Mouse (Mus musculus): ENCODE results near the gene Apob.
"Not testable (repeated sequence)": the region's sequence is repeated elsewhere in the genome, so short reads cannot be mapped to it uniquely, and the experiment has no call there.

Gene Apob

DNA sequence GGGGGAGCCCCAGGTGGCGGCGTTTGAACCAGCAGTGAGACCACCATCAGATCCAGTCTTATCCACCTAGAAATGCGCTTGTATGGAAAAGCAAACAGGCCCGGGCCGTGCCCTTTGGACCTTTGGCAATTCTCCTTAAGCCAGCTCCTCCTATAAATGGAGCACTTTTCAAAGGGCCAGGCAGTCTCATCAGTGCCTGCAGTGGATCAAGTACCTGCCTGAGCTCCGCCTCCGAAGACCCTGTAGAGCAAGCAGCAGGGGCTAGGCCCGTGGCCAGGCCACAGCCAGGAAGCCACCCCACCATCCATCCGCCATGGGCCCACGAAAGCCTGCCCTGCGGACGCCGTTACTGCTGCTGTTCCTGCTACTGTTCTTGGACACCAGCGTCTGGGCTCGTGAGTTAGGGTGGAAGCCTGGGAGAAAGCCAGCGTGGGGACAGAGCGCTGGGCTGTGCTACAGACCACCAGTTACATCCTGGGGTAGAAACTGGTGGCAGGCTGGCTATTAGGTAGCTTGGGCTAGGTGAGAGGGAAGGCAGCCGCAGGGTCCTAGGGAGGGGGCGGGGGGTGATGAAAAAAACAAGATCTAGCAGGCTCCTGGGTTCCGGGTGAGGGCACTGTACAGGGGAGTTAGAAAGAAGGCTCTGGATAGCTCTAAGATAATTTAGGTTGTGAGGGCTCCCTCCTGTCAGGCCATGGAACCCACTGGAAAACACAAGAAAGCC is at the start of gene Apob:
Gene Apob (plus strand): TSS at position 183 of the 724 bp plus-strand sequence.
- DNase-seq (ENCODE audit: low read depth) = no peak

DNA sequence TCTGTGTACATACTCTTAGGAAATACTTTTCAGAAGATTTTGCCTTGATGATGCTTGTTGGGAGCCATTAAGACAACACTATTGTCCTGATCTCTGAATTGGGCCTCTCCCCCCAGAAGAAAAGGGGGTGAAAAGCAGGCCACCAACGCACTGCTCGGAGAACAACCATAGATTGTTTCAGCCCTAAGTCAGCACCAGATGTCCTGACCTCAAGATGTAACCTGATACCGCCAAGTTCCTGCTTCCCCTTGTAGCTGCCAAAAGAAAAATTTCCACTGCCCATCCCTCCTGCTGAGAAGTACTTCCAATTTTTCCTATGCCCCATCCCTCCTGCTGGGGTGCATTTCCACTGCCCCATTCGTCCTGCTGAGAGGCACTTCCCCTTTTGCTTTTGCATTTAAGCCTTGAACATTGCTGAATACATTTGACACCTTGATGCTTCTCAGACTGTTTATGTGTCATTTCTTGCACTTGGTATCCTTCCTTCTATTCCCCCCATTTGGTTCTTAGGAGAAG is 45.0 kb upstream of the Apob start:
- no peak for DNase-seq (ENCODE audit: low read depth)

DNA sequence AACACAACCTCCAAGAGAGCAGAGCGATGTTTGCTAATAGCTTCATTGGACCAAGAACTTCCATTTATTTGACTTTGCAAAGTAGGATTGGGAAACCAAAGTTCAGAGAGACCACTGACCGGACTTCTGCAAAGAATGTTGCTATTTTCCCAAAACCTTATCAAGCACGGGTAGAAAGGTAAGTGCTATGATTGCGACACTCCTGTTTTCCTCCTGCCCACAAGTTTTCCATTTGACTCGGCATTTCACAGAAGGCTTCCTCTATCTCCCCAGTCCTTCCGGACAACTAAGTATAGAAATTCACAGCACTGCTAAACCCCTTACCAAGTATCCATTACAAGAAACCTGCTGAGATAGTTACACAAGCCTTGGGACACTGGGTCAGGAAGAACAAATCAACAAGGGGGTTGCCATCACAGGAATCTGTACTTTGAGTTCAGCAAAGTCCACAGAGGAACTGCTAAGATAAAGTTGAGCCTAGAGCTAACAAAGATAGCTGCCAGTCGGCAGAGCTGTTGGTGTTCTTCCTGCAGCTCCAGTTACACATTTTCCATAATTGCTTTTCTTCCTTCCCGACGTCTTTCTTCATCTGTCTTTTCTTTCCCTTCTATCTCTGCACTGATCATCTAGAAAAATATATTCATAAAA is 27.2 kb upstream of the Apob start:
- DNase-seq (ENCODE audit: low read depth) = no peak

DNA sequence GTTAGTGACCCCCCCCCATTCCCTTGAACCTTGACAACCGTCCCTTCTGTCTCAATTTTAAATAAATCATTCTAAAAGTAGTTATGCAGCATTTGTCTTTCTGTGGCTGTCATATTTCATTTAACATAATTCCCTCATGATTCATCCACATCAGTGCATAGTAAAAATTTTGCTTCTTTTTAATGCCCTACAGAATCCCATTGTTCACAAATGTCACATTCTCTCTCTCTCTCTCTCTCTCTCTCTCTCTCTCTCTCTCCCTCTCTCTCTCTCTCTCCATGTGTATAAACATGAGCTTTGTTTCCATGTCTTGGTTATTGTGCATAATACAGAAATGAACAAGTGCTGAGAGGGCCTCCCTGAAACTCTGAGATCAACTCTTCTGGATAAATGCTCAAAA is 18.6 kb upstream of the Apob start:
- DNase-seq (ENCODE audit: low read depth) = no peak

DNA sequence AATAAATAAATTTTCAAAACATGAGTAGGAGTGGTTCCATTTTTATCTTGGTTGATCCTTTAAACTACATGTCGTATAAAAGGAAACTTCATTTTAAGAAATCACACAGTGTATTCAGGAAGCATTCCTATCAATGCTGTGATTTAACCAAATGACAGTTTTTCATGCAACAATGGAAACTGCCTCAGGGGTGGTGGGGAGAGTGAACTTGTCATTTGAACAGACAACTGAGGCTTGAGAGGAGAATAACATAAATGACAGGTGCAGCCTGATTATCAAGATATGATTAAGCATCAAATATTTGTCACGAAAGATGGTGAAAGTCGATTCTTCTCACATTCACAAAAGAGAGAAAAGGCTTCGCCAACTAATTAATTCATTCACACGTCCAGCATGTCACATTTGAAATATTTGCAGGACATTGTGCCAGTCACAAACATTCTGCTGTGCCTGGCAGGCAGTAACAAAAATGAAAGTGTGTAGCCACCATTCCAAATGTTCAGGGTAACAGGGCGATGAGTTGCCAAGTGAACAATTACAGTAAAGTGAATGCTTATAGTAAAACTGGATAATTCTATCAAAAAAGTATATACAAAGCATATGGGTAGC is 18.0 kb upstream of the Apob start:
- no peak for DNase-seq (ENCODE audit: low read depth)

DNA sequence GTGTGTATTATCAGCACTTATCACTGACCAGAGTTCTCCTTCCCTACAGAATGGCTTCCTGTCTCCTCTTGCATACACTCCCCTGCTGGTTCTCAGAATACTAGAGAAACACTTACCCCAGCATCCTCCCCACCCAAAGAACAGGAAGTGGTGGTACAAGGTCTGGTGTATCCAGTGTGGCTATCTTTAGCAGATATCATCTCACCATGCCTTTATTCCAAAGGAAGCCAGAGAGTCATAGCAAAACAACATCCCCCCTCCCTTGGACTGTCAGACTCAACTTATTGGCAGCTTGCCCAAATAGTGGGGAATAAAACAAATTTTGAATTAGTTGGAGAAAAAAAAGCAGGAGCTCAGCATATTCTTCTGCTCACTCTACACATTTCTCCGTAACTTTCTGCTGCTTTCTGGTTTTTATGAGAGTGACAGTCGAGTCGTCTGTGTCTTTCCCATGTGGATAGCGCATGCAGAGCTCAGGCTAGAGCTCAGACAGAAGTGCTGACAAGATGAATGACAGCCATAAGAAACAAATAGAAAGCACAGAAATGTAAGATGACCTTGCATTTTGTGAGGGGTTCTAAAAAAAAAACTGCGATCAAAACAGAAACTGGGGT is 15.0 kb upstream of the Apob start:
- no peak for DNase-seq (ENCODE audit: low read depth)

DNA sequence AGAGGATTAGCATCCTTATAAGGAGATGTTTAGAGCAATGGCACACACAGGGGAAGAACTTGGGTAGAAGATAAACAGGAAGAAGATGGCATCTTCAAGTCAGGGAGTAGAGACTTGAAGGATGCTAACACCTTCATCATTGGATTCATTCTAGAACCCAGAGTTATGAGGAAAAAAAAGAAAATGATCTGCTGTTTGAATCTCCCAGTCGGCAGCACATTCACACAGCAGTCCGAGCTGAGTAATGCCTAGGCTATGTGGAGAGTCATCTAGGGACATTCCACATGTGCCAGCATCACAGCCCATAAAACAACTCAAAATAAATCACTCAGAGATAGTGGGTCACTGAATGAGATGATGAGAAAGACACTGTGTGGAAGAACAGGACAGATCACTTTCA is 10.2 kb upstream of the Apob start:
- no peak for DNase-seq (ENCODE audit: low read depth)

DNA sequence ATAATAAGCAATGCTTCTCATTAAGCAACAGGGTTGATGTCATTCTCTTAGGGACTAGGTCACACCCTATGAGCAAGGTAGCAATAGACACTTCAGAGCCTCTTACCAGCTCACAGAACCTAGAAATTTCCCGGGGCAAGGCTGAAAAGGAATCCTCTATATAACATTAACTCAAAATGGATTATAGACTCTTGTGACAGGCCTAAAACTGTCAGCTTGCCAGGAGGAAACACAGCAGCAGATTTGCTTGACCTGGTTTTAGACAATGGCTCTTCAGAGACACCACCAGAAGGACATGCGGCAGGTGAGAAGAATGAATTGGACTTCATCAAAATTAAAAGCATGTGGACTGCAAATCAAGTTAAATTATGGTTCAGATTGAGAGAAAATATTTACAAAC is 7.1 kb upstream of the Apob start:
- no peak for DNase-seq (ENCODE audit: low read depth)

DNA sequence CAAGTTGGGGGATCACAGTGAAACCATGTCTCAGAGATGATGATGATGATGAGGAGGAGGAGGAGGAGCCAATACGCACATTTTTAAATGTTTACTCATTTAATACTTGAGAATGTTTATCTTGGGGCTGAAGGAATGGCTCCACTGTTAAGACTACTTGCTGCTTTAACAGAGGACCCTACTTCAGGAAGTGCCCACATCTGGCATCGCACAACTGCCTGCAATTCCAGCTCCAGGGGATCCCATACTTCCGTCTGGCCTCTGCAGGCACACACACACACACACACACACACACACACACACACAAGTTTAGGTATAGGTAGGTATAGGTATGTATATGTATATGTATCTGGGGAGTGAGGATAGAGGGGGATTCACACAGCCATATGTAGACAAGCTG is 6.6 kb upstream of the Apob start:
- no peak for DNase-seq (ENCODE audit: low read depth)

DNA sequence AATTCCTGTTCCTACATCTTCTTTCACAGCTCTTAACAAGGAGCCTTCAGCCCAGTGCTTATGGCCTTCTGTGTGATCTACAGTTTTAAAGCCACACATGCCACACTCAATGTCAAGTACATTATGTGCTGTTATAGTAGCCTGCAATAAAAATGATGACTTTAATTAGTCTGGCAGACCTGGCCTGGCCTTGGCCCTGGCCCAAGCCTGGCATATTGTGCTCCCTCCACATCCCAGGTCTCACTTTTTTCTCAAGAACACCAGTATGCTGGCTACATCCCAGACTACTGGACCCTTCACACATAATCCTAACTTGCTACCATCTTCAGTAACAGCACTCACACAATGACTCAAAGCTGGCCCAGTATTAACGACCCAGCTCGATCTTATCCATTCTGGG is 5.7 kb upstream of the Apob start:
- no peak for DNase-seq (ENCODE audit: low read depth)

DNA sequence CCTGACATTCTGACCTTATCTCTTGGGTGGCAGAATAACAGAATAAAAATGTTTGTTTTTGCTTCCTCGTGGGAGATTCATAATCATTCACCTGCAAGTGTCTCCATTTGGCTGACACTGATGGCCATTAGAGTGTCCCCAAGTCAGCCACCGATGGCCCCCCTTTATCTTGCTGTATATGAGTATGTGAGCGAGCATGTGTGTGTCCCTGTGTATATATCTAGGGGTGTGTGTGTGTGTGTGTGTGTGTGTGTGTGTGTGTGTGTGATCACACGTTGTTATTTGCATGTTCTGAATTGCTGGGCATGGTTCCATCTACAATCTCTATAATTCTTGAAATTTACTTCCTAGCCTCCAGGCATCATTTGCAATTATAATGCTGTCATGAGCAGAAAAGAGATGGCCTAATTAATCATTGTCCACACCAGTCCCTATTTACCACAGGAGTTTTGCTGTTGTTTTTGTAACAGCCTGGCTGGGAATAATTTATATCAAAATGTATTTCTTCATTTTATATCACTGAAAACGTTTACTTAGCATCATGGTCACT is 3.6 kb upstream of the Apob start:
- DNase-seq (ENCODE audit: low read depth) = no peak

DNA sequence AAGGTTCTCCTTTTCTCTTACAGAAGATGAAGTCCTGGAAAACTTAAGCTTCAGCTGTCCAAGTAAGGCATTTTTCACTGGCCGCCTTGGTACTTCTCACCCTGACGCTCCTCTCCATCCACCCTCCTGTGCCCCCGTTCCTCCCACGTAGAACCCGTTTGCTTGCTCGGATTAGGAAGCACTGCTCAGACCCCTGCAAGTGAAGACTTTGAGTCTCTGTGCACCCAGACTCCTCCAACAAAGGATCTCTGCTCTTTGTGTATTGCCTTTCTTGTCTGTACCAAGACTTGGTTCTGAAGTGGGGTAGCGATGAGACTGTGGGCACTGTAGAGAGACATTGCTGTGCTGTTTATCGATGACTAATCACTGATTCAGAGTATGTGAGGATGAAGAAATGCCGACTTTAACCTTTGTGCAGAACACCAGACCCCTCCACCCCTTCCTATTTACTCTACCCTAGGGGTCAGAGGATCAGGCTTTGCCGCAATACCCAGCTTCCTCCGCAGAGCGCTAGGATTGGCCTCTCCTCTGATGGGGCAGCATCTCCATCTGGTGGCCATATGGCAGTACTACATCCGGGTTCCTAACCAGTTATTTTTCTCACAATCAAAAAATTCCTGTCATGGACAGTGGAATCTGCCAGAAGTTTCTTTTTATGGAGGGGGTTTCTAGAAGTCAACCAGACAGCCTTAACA is 889 bp downstream of the Apob start:
- DNase-seq (ENCODE audit: low read depth) = peak; percentile 22

DNA sequence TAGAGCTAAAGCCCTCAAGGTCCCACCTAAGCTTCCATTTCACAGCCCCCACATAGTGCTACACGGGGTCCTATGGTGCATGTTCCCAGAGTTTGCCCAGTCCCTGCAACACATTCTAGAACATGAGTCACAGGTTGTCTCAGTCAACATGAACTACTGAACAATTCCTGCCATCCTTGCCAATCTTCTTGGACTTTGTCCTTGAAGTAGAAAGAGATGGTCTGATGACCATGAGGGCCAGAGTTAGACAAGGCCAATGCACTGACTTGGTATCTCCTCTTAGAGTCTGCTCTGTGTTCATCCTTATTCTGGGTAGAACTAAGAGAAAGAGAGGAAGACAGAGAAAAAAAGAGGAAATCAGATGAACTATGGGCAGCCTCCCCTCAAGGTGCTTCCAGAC is 7.0 kb downstream of the Apob start:
- DNase-seq (ENCODE audit: low read depth) = no peak

DNA sequence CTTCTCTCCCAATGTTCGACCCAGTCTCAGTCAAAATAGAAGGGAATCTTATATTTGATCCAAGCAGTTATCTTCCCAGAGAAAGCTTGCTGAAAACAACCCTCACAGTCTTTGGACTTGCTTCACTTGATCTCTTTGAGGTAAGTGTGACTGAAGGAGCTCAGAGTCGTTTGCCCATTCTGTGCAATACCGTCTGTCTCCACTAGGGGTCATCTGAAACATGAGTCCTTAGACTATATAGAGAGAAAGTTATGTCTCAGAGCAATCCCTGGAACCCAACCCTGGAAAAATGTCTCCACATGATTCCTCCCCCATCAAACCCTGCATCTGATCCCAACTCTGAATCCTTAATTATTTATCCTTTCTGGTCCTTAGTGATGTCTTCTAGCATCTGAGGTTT is 13.4 kb downstream of the Apob start:
- peak; percentile 57 for DNase-seq (ENCODE audit: low read depth)

DNA sequence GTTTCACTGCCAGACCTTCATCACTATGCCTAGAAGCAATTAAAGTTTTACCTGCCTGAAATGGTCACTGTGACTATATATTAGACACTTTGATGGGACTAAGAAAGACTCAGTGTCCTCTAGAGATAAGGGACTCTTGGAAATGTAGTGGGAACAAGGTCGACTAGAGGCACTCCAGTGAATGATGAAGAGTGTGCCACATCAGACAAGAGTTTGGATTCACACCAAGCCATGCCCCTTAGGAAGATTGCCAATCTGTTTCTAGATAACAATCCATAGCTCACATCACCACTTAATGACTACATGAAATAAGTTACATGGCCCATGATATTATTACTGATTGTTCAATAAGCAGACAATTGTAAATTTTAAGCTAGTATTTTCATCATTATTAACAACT is 14.1 kb downstream of the Apob start:
- no peak for DNase-seq (ENCODE audit: low read depth)

DNA sequence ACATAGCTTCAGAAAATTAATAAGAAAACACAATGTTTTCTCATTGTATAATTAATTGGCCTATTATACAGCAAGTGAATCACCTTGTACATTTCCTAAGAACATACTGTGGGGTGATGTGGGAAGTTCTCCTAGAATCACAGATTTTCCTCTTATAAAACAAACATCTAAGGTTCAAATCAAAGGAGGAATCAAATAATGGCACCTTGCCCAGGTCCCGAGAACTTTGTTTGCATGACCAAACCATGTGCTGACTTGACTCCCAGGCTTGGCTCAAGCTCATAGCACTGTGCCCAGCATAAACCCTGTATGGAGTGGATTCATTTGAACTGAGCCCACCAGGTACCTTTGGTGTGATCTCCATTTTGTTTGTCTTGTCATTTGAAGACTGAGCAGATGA is 43.5 kb downstream of the Apob start:
- peak; percentile 12 for DNase-seq (ENCODE audit: low read depth)

DNA sequence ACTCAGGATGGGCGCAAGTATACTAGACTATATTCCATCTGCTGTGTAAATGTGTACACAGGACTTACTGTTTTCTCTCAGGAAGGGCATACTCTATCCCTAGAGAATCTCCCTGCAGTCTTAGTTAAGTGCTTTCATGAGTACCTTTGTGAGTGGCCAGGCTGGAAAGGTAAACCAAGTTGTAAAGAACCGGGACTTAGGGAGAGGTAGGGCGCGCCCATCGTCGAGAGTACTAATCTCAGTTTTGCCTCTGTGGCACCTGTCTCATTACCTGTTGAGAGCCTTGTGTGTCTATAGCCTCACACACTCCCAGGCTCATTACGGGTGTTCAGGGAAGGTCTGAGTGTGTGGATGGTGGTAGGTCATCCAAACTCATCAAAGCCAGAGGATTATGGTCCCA is 52.1 kb downstream of the Apob start:
- DNase-seq (ENCODE audit: low read depth) = no peak

DNA sequence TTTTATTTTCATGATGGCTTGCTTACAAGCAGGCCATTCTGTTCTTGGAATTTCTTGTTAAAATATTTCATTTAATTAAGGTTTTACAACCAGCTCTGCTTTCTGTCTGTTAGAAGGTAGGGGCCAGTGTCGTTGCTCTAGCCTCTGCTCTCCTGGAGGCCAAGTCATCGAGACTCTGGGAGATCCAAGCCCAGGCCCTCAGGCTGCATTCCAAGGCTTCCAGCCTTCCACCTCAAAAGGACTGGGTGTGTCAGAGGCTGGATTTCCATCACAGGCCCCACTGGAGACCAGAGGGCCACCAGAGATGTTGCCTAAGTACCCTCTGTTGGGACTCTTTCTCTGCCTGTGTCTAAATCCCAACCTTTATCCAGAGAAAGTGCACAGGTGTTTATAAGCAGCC is 52.6 kb downstream of the Apob start:
- no peak for DNase-seq (ENCODE audit: low read depth)

DNA sequence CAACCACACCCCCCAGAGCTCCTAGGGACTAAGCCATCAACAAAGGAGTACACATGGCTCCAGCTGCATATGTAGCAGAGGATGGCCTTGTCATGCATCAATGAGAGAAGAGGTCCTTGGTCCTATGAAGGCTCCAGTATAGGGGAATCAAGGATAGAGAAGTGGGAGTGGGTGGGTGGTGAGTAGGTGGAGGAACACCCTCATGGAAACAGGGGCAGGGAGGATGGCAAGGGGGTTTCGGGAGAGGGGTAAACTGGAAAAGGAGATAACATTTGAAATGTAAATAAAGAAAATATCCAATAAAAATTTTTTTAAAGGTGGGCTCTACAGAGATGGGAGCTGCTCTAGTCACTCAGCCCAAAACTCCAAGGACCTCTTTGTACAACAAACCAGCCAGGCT is 53.7 kb downstream of the Apob start:
- DNase-seq (ENCODE audit: low read depth) = not testable (repeated sequence)

DNA sequence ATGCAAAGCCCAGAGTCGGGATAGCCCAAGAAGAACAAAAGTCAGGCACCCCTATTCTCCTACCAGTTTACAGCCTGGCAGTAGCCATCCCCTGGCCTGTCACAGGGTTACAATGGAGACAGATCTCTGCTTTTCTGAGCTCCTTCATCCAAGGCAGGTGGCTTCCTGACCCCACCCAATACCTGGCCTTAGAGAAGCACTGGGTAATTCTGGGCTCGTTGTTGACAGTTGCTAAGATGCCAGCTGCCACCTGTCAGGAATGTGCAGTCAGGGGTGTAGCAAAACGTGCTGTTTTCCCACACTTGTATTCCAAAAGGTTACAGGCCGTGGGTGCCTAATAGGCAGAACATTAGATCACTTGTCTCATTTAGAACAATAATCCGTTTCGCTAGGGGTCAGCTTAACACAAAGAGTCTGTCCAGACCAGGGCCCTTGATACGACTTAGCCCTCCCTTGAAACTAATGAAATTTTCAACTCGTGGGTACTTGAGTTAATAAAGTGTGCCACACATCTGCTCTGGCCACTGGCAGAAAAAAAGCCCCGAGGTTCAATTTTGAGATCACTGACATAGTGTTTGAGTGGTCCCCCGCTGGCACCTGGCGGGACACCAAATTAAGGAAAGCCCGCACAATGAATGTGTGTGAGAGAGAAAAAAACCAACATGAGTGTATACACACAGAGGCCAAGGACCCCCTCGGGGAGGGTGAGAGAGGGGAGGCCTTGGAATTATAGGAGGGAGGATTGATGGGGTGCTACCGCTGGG is 54.3 kb downstream of the Apob start:
- no peak for DNase-seq (ENCODE audit: low read depth)

DNA sequence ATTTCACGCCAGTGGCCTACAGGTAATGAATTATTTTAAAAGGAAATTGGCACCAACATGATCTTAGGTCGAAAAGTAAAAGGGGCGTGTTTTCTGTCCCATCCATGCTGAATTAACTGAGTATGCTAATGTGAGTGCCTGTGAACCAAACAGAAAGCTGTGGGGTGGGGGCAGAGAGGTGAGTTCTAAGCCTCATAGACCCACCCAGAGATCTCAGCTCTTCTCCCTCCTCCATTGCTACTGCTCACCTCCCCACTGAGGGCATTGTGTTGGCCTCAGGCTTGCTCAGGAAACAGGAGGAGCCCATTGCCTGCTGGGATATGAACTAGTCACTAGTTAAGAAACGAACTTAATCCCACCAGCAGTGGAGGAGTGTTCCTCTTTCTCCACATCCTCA is 54.9 kb downstream of the Apob start:
- no peak for DNase-seq (ENCODE audit: low read depth)

Data from fibroblast of lung, adult 2 months (primary cell).